Mouse (Mus musculus) G1E (cell line): ENCODE data around the gene Dock4. TPM values are rescaled to one million over a fixed set of nuclear protein-coding genes. Genes with fewer than 3 reads are reported as not detected.

Experiments
- ATAC-seq: 2 replicates; pipeline ENCODE4 v1.8.0; 2016; ENCODE audit warnings: mild to moderate bottlenecking; ENCODE audit not compliant: insufficient number of reproducible peaks, poor library complexity, low FRiP score, severe bottlenecking; ENCODE audit errors: extremely low read depth
- DNase-seq: peaks from one replicate; pipeline ENCODE4 v3.0.0; 2012; ENCODE audit warnings: low spot score
- H3K27me3 ChIP-seq: 2 replicates; pipeline ENCODE4 v1.6.1; 2012; ENCODE audit warnings: mild to moderate bottlenecking, low read length, inconsistent platforms; ENCODE audit not compliant: insufficient read depth
- H3K36me3 ChIP-seq: replicated peaks from 2 replicates; pipeline ENCODE3; 2012; ENCODE audit warnings: mild to moderate bottlenecking, inconsistent platforms
- H3K4me1 ChIP-seq: 2 replicates; pipeline ENCODE4 v1.6.1; 2012; ENCODE audit warnings: low read depth, low read length, inconsistent platforms, mixed read lengths; ENCODE audit not compliant: insufficient read depth
- H3K4me3 ChIP-seq: 2 replicates; pipeline ENCODE4 v1.5.1; 2012; ENCODE audit warnings: low read depth, mild to moderate bottlenecking, inconsistent platforms, low read length, moderate library complexity, mixed read lengths
- H3K9me3 ChIP-seq: replicated peaks from 2 replicates; pipeline ENCODE4 v1.6.1; 2012; ENCODE audit warnings: inconsistent platforms
- CTCF ChIP-seq: IDR thresholded peaks from 2 replicates; pipeline ENCODE4 v1.5.1; 2012; ENCODE audit warnings: low read depth, low read length, inconsistent platforms, mixed read lengths
- GATA1 ChIP-seq: IDR thresholded peaks from 2 replicates; pipeline ENCODE4 v1.6.1; 2012; ENCODE audit warnings: borderline replicate concordance, low read length, inconsistent platforms, mixed read lengths
- GATA2 ChIP-seq: IDR thresholded peaks from 2 replicates; pipeline ENCODE4 v1.6.1; 2012; ENCODE audit warnings: low read depth, low read length, inconsistent platforms, borderline replicate concordance
- POLR2AphosphoS5 ChIP-seq: IDR thresholded peaks from 2 replicates; pipeline ENCODE4 v1.6.1; 2012; ENCODE audit warnings: low read depth, low read length, inconsistent platforms; ENCODE audit not compliant: insufficient replicate concordance
- TAL1 ChIP-seq: conservative IDR thresholded peaks from 2 replicates; pipeline ENCODE4 v1.6.1; 2012; ENCODE audit warnings: low read depth, low read length, inconsistent platforms, mixed read lengths
- polyA plus RNA-seq: library from polyadenylated mRNA; stranded (reverse); fragments of >175 nt; gene quantifications from 2 replicates; pipeline ENCODE4 v1.2.3, GENCODE M21; 2012
- total RNA-seq, 2 experiments: library from RNA; stranded (forward) in 1 of 2; stranded (reverse) in 1 of 2; fragments of 200-1000 nt in 1 of 2; fragments of >200 nt in 1 of 2; fragmentation: Nextera tagmentation in 1 of 2; gene quantifications; 2 replicates each; pipeline ENCODE4 v1.2.3; 2014 to 2017

Gene Dock4
- total and polyA plus RNA-seq, 3 experiments: 0.01 to 1.2 (median 0.68) TPM

DNA sequence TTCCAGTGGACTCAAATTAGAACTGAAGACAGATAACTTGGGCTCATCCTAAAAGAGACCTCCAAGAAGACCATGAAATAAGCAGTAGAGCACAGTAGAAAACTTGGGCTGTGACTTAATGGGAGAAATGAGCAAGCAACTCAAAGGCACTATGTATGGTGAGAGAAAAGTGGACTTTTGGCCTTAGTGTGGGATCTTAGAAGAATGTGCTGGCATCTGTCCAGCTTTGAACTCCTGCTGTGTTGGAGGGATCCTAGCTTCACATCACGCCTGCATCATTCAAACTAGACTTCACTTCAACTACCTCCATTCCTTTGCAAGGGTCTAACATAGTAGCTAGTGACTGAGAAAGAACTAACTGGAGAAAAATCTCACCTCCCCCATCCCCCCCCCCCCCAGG, 443.1 kb downstream of the Dock4 start:
- DNase-seq: no peak
- H3K9me3 ChIP-seq: peaks cover 15% of the 10 kb centered on the region
- no peak overlapping the region for H3K4me3 ChIP-seq
- H3K36me3 ChIP-seq: no peaks in the 10 kb centered on the region
- no peaks in the 10 kb centered on the region for H3K4me1 ChIP-seq
- no peak for ATAC-seq
- H3K27me3 ChIP-seq: no peaks in the 10 kb centered on the region
- TF ChIP-seq TAL1: no peak
- no peak for TF ChIP-seq GATA1
- no peak for TF ChIP-seq GATA2
- TF ChIP-seq POLR2AphosphoS5: no peak
- no peak for TF ChIP-seq CTCF

DNA sequence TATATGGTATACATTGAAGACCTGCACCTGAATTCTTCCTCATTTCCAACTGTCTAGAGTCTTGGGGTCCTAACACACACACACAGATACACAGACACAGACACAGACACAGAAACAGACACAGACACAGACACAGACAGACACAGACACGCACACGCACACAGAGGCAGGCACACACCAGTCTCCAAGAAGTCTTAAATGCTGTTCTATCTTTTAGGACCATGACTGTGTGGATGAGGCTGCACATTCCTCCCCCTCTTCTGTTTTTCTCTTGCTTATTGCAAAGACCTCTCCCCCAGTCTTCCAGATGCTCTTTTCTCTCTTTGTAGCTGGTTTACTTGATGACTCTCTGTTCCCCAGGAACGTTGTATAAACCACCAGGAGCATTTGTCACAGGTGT, 443.8 kb downstream of the Dock4 start:
- Histone ChIP-seq H3K27me3 (no peaks in the 10 kb centered on the region), H3K4me3 (no peak overlapping the region), H3K9me3 (peaks cover 18% of the 10 kb centered on the region), H3K36me3 (no peaks in the 10 kb centered on the region), H3K4me1 (no peaks in the 10 kb centered on the region)
- DNase-seq (no peak), ATAC-seq (no peak)
- TF ChIP-seq GATA2: no peak
- no peak for TF ChIP-seq POLR2AphosphoS5
- no peak for TF ChIP-seq CTCF
- no peak for TF ChIP-seq GATA1
- TF ChIP-seq TAL1: no peak

DNA sequence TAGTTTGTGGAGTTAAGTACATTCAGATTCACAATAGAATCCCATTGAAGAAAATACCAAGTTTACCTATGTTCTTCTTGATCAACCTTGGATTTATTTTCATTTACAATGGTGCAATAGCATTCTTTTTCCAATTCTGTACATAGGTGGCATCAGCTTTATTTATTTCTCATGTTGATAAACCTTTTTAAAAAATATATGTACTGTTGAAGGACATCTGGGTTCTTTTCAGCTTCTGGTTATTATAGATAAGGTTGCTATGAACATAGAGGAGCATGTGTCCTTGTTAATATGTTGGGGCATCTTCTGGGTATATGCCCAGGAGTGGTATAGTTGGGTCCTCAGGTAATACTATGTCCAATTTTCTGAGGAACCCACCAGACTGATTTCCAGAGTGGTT, 445.4 kb downstream of the Dock4 start:
- TF ChIP-seq GATA2 (no peak), POLR2AphosphoS5 (no peak), CTCF (no peak), TAL1 (no peak), GATA1 (no peak)
- ATAC-seq: no peak
- H3K36me3 ChIP-seq: no peaks in the 10 kb centered on the region
- H3K4me3 ChIP-seq: no peak overlapping the region
- H3K9me3 ChIP-seq: peaks cover 5% of the 10 kb centered on the region; the same call in 1 of the 2 replicates
- no peaks in the 10 kb centered on the region for H3K4me1 ChIP-seq
- no peak for DNase-seq
- H3K27me3 ChIP-seq: no peaks in the 10 kb centered on the region

DNA sequence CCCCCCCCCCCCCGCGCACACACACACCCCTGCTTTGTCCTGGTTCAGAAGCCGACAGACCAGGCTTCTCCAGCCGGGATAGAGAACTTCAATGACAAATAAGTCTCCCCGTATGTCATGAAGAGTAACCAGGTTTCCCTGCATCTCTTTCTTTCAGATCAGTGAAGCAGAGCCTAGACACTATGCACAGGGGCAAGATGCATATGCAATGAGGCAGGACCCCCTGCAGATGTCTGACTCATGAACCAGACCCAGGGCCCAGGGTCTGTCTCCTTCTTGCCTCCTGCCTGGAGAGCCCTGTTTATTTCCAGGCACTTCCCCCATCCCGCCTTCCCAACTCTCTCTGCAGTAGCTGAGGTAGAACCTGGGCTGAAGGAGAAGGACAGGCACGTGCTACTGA, 448.0 kb downstream of the Dock4 start:
- TF ChIP-seq CTCF (no peak), TAL1 (no peak), POLR2AphosphoS5 (no peak), GATA1 (no peak), GATA2 (no peak)
- ATAC-seq: no peak
- Histone ChIP-seq H3K27me3 (no peaks in the 10 kb centered on the region), H3K9me3 (peaks cover 5% of the 10 kb centered on the region; the same call in 1 of the 2 replicates), H3K4me3 (no peak overlapping the region), H3K4me1 (no peaks in the 10 kb centered on the region), H3K36me3 (no peaks in the 10 kb centered on the region)
- DNase-seq: no peak

DNA sequence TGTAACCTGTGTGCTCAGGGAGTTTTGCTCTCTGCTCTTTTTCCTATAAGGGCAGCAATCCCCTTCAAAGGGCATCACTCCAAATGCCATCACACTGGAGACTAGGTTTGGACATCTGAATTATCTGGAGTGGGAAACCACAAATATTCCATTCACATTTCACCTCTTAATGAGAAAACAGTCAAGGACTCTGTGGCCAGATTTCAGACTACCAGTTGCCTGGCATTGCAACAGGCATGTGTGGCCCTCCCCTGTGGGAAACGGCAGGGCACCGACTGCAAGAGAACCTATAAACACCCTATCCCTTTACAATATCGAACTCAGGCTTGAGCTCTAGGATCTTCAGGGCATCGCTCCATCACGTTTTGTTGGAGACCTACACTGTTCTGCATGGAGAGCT, 448.9 kb downstream of the Dock4 start:
- Histone ChIP-seq H3K36me3 (no peaks in the 10 kb centered on the region), H3K4me3 (no peak overlapping the region), H3K9me3 (peaks cover 5% of the 10 kb centered on the region; the same call in 1 of the 2 replicates), H3K27me3 (no peaks in the 10 kb centered on the region), H3K4me1 (no peaks in the 10 kb centered on the region)
- ATAC-seq: no peak
- DNase-seq: no peak
- TF ChIP-seq POLR2AphosphoS5 (no peak), GATA1 (no peak), TAL1 (no peak), CTCF (no peak), GATA2 (no peak)

Other genes with a start within 250 kb of the Dock4 start
- not detected in 2 replicates for gene Lsmem1, start 246.5 kb upstream of the Dock4 start, total RNA-seq (2014; fragmentation: Nextera tagmentation)
- 0.23 and 0.44 TPM in 2 replicates for gene Lsmem1, start 246.5 kb upstream of the Dock4 start, total RNA-seq (2017)
- gene Lsmem1, start 246.5 kb upstream of the Dock4 start, polyA plus RNA-seq: not detected in 2 replicates
- gene Ifrd1, start 197.4 kb upstream of the Dock4 start, total RNA-seq (2014; fragmentation: Nextera tagmentation): 151 and 234 TPM in 2 replicates
- 186 and 190 TPM in 2 replicates for gene Ifrd1, start 197.4 kb upstream of the Dock4 start, total RNA-seq (2017)
- gene Ifrd1, start 197.4 kb upstream of the Dock4 start, polyA plus RNA-seq: 86.6 and 129 TPM in 2 replicates
- gene Zfp277, start 50 bp upstream of the Dock4 start, total RNA-seq (2014; fragmentation: Nextera tagmentation): 51.7 and 57.6 TPM in 2 replicates
- 55.8 and 56.5 TPM in 2 replicates for gene Zfp277, start 50 bp upstream of the Dock4 start, total RNA-seq (2017)
- gene Zfp277, start 50 bp upstream of the Dock4 start, polyA plus RNA-seq: 4.5 and 5.6 TPM in 2 replicates